ENCODE assay signal across 17 mouse cellular contexts in genomic region chr14:57639153-57639552, GRCm38 (mm10). TPM values are rescaled to one million over a fixed set of nuclear protein-coding genes. Genes with fewer than 3 reads are reported as not detected.
A peak's percentile ranks its signal among the peaks of the same experiment; 100 is the strongest.
DNase-seq lines count a peak whose midpoint lies in the region; ATAC-seq and TF ChIP-seq lines count a peak whose summit lies in the region.
"Had no signal": no experiment of that assay in that cellular context is flagged by ENCODE, and none has a peak within 500 bp of the region (broad histone marks: within the 10 kb centered on the region; RNA-seq: fewer than 3 reads in every experiment).

No protein-coding gene starts in this region.

- no peaks in the 10 kb centered on the region; the same call in 1 of the 2 replicates for H3K4me1 ChIP-seq in kidney, embryonic 16.5 days (ENCODE audit: insufficient read depth, low read length)
- no peaks in the 10 kb centered on the region for H3K4me1 ChIP-seq in lung, adult 2 months (ENCODE audit: control insufficient read depth, insufficient read depth, low read length)
- H3K4me1 ChIP-seq: embryonic facial prominence, embryonic 13.5 days; hindbrain, embryonic 13.5 days; kidney, embryonic 15.5 days; limb, embryonic 13.5 days had no signal

- H3K4me3 ChIP-seq in kidney, embryonic 16.5 days (ENCODE audit: low read length): no peak overlapping the region
- H3K4me3 ChIP-seq in lung, adult 2 months (replicated peaks; ENCODE audit: extremely low read depth, low read depth, low read length): no peak overlapping the region
- H3K4me3 ChIP-seq: embryonic facial prominence, embryonic 13.5 days; hindbrain, embryonic 13.5 days; kidney, embryonic 15.5 days; limb, embryonic 13.5 days had no signal

- no peak overlapping the region for H3K27ac ChIP-seq in kidney, embryonic 16.5 days (ENCODE audit: low read length)
- H3K27ac ChIP-seq: embryonic facial prominence, embryonic 13.5 days; hindbrain, embryonic 13.5 days; kidney, embryonic 15.5 days; limb, embryonic 13.5 days had no signal

- peaks cover 7% of the 10 kb centered on the region for H3K36me3 ChIP-seq in kidney, embryonic 16.5 days (ENCODE audit: insufficient read depth, low read length)

- ATAC-seq in kidney, embryonic 16.5 days (ENCODE audit: low FRiP score, low TSS enrichment): 0 out of 2 replicates have a peak, but pooled peaks have one; percentile 49
- ATAC-seq: forebrain, postnatal 0 days; midbrain, embryonic 16.5 days had no signal

- no peaks in the 10 kb centered on the region for H3K9me3 ChIP-seq in kidney, embryonic 16.5 days (ENCODE audit: low read length)
- H3K9me3 ChIP-seq: embryonic facial prominence, embryonic 13.5 days; hindbrain, embryonic 13.5 days; kidney, embryonic 15.5 days; limb, embryonic 13.5 days had no signal

- no peak for DNase-seq in kidney, postnatal 14 days
- peak; percentile 14 for DNase-seq in lung, postnatal 36 days
- no peak for DNase-seq in lung, adult 2 months
- DNase-seq in heart, postnatal 14 days: peak; percentile 12 to 21
- no peak for DNase-seq in left cerebral cortex, adult 11 months (ENCODE audit: low spot score)
- DNase-seq in ovary, adult 18-20 months (ENCODE audit: low spot score): no peak
- DNase-seq: cerebellum, adult 9-10 months; forebrain, postnatal 0 days; lung, adult 18-20 months; right cerebral cortex, postnatal 25 days; thymus, postnatal 36 days had no signal

- no peak for TF ChIP-seq CTCF in lung, adult 2 months (IDR thresholded peaks at IDR 0.05; ENCODE audit: insufficient read depth, low read length)

- WGBS in kidney, embryonic 16.5 days: 94% methylated on average over 3 of the region's 3 CpGs
- 86% methylated on average over 3 of the region's 3 CpGs for WGBS in lung, adult 2 months

- TF ChIP-seq POLR2A in lung, adult 2 months (IDR thresholded peaks at IDR 0.05; ENCODE audit: borderline replicate concordance, extremely low read depth, low read depth, low read length): no peak

- no peaks in the 10 kb centered on the region for H3K27me3 ChIP-seq in kidney, embryonic 16.5 days (ENCODE audit: insufficient read depth, low read length)
- H3K27me3 ChIP-seq: embryonic facial prominence, embryonic 13.5 days; hindbrain, embryonic 13.5 days; kidney, embryonic 15.5 days; limb, embryonic 13.5 days had no signal

- H3K9ac ChIP-seq in kidney, embryonic 16.5 days (replicated peaks; ENCODE audit: low read length): no peak overlapping the region
- H3K9ac ChIP-seq: embryonic facial prominence, embryonic 13.5 days; forebrain, postnatal 0 days; hindbrain, embryonic 13.5 days; kidney, embryonic 15.5 days; limb, embryonic 13.5 days had no signal

- H3K4me2 ChIP-seq in kidney, embryonic 16.5 days (replicated peaks; ENCODE audit: low read depth, low read length): no peak overlapping the region
- H3K4me2 ChIP-seq: embryonic facial prominence, embryonic 13.5 days; hindbrain, embryonic 13.5 days; kidney, embryonic 15.5 days; limb, embryonic 13.5 days had no signal

- intact Hi-C loops in heart, postnatal 14 days (cut with DNase I): no loop called here

RNA-seq across cellular contexts. Expression of gene Xpo4, which starts 26.1 kb away (rescaled TPM):
- 19.8 and 24.3 TPM in 2 replicates for polyA plus RNA-seq in kidney, embryonic 16.5 days (2015; fragmentation: Nextera tagmentation; extraction: Ambion mirVana)
- polyA plus RNA-seq in lung, adult 2 months (2012; rRNA removed): 2.3 and 3.8 TPM in 2 replicates
- 10 to 100 TPM; 11.6 to 12.8 TPM for total RNA-seq in heart, postnatal 14 days (2021)

Comparison
In these comparisons a context has a peak if more than half of its experiments do, and no peak if none do; other contexts are left out.
1. DNase-seq: peak in lung, postnatal 36 days (single experiment) and heart, postnatal 14 days (2 of 2); none in kidney, postnatal 14 days (single experiment), lung, adult 2 months (single experiment), left cerebral cortex, adult 11 months (single experiment) and ovary, adult 18-20 months (single experiment).